Mouse (Mus musculus) liver, embryonic 12.5 days (tissue): ENCODE results near the gene Matn1. TPM values are rescaled to one million over a fixed set of nuclear protein-coding genes. Genes with fewer than 3 reads are reported as not detected.

Experiments
- ATAC-seq: fragments of 200-750 bp; cut with Nextera tagmentation; 2 replicates; pipeline ENCODE4 v1.8.0; 2017; ENCODE audit warnings: moderate number of reproducible peaks, mild to moderate bottlenecking, moderate library complexity
- H3K27ac ChIP-seq: fragments of 300-500 bp; sonication (generic); 2 replicates; pipeline ENCODE4 v1.5.1; 2016; ENCODE audit warnings: mild to moderate bottlenecking
- H3K27me3 ChIP-seq: fragments of 300-500 bp; sonication (generic); replicated peaks from 2 replicates; pipeline ENCODE4 v1.6.1; 2016; ENCODE audit warnings: mild to moderate bottlenecking, moderate library complexity
- H3K36me3 ChIP-seq: fragments of 300-500 bp; sonication (generic); 2 replicates; pipeline ENCODE4 v1.6.1; 2016; ENCODE audit warnings: mild to moderate bottlenecking, moderate library complexity
- H3K4me1 ChIP-seq: fragments of 300-500 bp; sonication (generic); 2 replicates; pipeline ENCODE4 v1.6.1; 2016
- H3K4me2 ChIP-seq: fragments of 300-500 bp; sonication (generic); 2 replicates; pipeline ENCODE4 v1.6.1; 2016; ENCODE audit warnings: mild to moderate bottlenecking, moderate library complexity
- H3K4me3 ChIP-seq: fragments of 300-500 bp; sonication (generic); 2 replicates; pipeline ENCODE4 v1.5.1; 2016; ENCODE audit warnings: mild to moderate bottlenecking, moderate library complexity
- H3K9ac ChIP-seq: fragments of 300-500 bp; sonication (generic); 2 replicates; pipeline ENCODE4 v1.6.1; 2016; ENCODE audit warnings: mild to moderate bottlenecking, moderate library complexity
- H3K9me3 ChIP-seq: fragments of 300-500 bp; sonication (generic); replicated peaks from 2 replicates; pipeline ENCODE4 v1.6.1; 2016; ENCODE audit warnings: mild to moderate bottlenecking, moderate library complexity
- WGBS: fragments of 180-500 bp; shearing (Covaris S2); methylation state at CpG from one replicate; pipeline ENCODE4 v1.1.7; 2016; ENCODE audit not compliant: insufficient replicate concordance; 5-methylcytosine and 5-hydroxymethylcytosine counted together
- polyA plus RNA-seq: library from polyadenylated mRNA; unstranded; fragments of >200 nt; fragmentation: Nextera tagmentation; extraction: Ambion mirVana; gene quantifications from 2 replicates; pipeline ENCODE4 v1.2.1, GENCODE M21; 2016

Matn1 gene
- polyA plus RNA-seq, 1 experiment from 2014 or later = 0.17 TPM

DNA sequence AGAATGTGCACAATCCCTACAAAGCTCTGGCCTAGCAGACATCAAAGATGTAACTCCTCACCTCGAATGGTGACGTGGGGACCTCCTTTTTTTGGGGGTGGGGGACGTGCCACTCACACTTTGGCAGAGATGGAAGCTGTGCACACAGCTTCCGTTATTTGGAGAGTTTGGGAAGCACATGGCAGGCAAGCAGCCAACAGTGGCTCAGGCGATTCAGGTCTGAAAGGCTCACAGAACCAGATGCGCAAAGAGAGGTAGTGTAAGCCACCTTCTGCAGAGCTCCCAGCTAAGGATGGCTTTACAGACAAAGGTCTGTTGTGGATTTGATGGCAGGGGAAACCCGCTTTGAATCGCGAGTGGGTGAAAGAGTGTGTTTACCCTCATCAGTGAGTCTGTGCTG, 45.0 kb downstream of the Matn1 start:
- Histone ChIP-seq H3K4me1 (no peaks in the 10 kb centered on the region), H3K4me2 (no peak overlapping the region), H3K4me3 (no peak overlapping the region), H3K27me3 (no peaks in the 10 kb centered on the region; the same call in 1 of the 2 replicates), H3K36me3 (no peaks in the 10 kb centered on the region), H3K9me3 (no peaks in the 10 kb centered on the region), H3K27ac (no peak overlapping the region), H3K9ac (no peak overlapping the region)
- ATAC-seq = no peak
- WGBS = 67% methylated on average over 9 of the region's 9 CpGs

DNA sequence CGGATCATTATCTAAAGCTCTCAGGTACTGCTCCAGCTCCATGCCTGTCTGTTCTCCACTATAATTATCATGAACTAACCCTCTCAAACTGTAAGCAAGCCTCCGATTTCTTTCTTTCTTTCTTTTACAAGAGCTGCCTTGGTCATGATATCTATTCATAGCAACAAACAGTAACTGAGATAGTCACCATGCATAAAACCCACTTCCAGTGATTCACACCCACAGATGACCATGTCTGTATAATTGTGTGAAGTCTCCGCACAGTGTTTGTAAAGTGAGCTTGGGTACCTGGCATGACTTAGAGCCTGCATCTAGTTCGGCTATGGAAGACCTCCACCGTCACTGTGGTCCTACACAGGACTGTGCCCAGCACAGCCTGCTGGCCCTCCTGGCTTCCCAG, 46.8 kb downstream of the Matn1 start:
- Histone ChIP-seq H3K36me3 (no peaks in the 10 kb centered on the region), H3K27ac (no peak overlapping the region), H3K9me3 (peaks cover 13% of the 10 kb centered on the region), H3K4me1 (no peaks in the 10 kb centered on the region), H3K27me3 (no peaks in the 10 kb centered on the region; the same call in 1 of the 2 replicates), H3K4me3 (no peak overlapping the region), H3K4me2 (no peak overlapping the region), H3K9ac (no peak overlapping the region)
- ATAC-seq = no peak
- WGBS = 71% methylated on average over 5 of the region's 5 CpGs

DNA sequence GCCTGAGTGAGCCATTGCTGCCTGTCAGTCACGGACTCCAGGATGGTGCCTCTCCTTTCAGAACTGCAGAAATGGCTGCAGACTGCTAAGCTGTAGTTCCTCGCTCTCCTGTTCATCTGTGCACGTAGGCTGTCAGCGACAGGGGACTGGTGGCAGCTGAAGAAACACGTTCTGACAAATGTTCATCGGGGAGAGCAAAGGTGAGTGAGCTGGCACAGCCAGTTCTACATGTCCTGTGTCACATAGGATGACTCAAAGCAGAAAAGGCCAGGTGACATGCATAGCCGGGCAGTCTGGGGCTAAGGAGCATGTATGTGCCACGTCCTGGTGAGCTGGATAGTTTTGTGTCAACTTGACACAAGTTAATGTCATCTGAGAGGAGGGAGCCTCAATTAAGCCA, 50.4 kb downstream of the Matn1 start:
- no peak overlapping the region for H3K9ac ChIP-seq
- no peaks in the 10 kb centered on the region for H3K4me1 ChIP-seq
- peaks cover 13% of the 10 kb centered on the region for H3K9me3 ChIP-seq
- ATAC-seq = no peak
- no peaks in the 10 kb centered on the region for H3K36me3 ChIP-seq
- no peak overlapping the region for H3K27ac ChIP-seq
- 65% methylated on average over 8 of the region's 8 CpGs for WGBS
- H3K4me2 ChIP-seq = no peak overlapping the region
- H3K27me3 ChIP-seq = no peaks in the 10 kb centered on the region
- no peak overlapping the region for H3K4me3 ChIP-seq

DNA sequence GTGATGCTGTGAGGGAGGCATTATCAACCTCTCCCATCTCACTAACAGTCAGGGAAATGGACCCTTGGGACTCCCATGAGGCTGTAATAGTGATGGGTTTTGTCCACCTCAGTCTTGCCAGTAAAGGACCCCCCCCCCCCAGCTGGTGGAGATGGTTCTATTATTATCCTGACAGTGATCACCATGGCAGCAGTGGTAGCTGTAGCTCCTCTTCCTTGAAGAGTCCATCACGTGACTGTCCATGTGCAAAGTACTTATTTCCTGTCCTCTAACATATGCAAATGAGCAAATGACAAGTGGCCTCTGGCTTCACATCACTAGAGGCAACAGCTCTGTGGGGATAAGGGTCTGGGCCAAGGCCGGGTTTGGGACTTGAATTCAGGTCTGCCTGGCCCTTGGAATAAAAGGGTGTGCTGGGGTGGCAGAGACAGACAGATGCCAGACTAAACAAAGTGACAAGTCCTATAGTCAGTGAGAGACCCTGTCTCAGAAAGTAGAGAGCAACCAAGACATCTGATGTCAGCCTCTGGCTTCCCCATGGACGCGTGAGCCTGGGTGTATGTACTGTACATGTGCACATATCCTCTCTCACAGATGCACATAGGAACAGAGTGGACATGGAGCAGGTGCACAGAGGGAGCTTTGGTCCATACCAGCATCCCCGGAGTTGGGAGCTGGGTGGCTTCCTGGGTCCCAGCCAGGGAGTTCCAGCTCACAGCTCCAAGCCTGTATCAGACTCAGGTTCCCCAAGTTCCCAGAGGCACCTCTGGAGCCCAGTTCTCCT, 55.8 kb downstream of the Matn1 start:
- WGBS = 57% methylated on average over 5 of the region's 5 CpGs
- Histone ChIP-seq H3K36me3 (no peaks in the 10 kb centered on the region), H3K4me1 (no peaks in the 10 kb centered on the region), H3K27ac (no peak overlapping the region), H3K27me3 (no peaks in the 10 kb centered on the region), H3K9ac (no peak overlapping the region), H3K4me2 (no peak overlapping the region), H3K4me3 (no peak overlapping the region), H3K9me3 (peaks cover 9% of the 10 kb centered on the region)
- no peak for ATAC-seq

DNA sequence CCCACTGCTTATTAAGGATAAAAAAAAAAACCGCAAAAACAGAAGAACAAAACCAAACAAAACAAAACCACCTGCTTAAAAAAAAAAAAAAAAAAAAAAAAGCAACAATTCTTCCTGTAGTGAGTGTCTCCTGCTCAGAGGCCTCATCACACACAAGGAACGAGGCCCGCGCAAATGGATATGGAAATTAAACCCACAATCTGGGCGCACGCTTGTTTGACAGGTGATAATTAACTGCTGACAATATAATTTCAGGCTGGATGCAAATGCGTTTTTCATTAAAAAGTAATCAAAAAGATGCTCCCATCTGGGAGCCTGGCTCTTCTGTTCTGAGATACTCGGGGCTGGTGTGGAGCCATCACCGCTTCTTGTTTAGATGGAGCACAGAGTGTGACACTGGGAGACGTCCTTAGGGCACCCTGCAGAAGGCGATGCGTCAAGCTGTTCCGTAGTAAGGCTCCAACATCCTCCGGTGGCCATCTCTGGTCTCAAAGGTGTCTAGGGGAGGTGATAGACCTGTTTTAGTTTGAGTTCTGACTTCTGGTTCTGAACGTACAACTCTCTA, 56.5 kb downstream of the Matn1 start:
- Histone ChIP-seq H3K36me3 (no peaks in the 10 kb centered on the region), H3K4me2 (no peak overlapping the region), H3K9me3 (0 out of 2 replicates have a peak, but pooled peaks cover 2% of the 10 kb centered on the region), H3K4me3 (no peak overlapping the region), H3K9ac (no peak overlapping the region), H3K27ac (no peak overlapping the region), H3K4me1 (no peaks in the 10 kb centered on the region), H3K27me3 (no peaks in the 10 kb centered on the region)
- no peak for ATAC-seq
- WGBS = 79% methylated on average over 15 of the region's 15 CpGs

Other genes with a start within 250 kb of the Matn1 start
- gene Sdc3, start 151.8 kb upstream of the Matn1 start, polyA plus RNA-seq = 8.0 and 9.8 TPM in 2 replicates
- gene Laptm5, start 31.3 kb upstream of the Matn1 start, polyA plus RNA-seq = 61.1 and 64.3 TPM in 2 replicates